Mouse (Mus musculus): ENCODE data around the gene March1. TPM values are rescaled to one million over a fixed set of nuclear protein-coding genes. Genes with fewer than 3 reads are reported as not detected.
A peak's percentile ranks its signal among the peaks of the same experiment; 100 is the strongest.

The March1 gene
- total and polyA plus RNA-seq, 2 experiments: 0.44 to 4.4 TPM

- WGBS: 76% methylated on average over 1 of the region's 1 CpGs
- no peaks in the 10 kb centered on the region for H3K27me3 ChIP-seq (ENCODE audit: control insufficient read depth, insufficient read depth, low read length)
- DNase-seq (ENCODE audit: extremely low read depth, low read depth, low spot score): peak; percentile 3
- H3K9ac ChIP-seq (ENCODE audit: low read depth, low read length): no peak overlapping the region
- no peak for TF ChIP-seq POLR2A (IDR thresholded peaks at IDR 0.05; ENCODE audit: extremely low read depth, insufficient read depth, low read length)
- no peak for TF ChIP-seq CTCF (IDR thresholded peaks at IDR 0.05; ENCODE audit: low read depth, low read length)
- H3K4me1 ChIP-seq (ENCODE audit: control insufficient read depth, insufficient read depth, low read length): no peaks in the 10 kb centered on the region
- H3K4me3 ChIP-seq (ENCODE audit: insufficient read depth, low read depth, low read length): no peak overlapping the region
- H3K27ac ChIP-seq (replicated peaks; ENCODE audit: insufficient read depth, low read depth, low read length): no peak overlapping the region
- H3K79me2 ChIP-seq (ENCODE audit: control insufficient read depth, insufficient read depth, low read length): no peaks in the 10 kb centered on the region
- H3K36me3 ChIP-seq (ENCODE audit: control insufficient read depth, insufficient read depth, low read length): no peaks in the 10 kb centered on the region
Observed at GRCm38 (mm10) chr8:66219974-66220373, 602.3 kb downstream of the March1 start.

GRCm38 (mm10) chr8:66229931-66230330, 612.2 kb downstream of the March1 start:
- WGBS: 78% methylated on average over 2 of the region's 2 CpGs
- DNase-seq (ENCODE audit: extremely low read depth, low read depth, low spot score): no peak
- H3K4me1 ChIP-seq (ENCODE audit: control insufficient read depth, insufficient read depth, low read length): no peaks in the 10 kb centered on the region
- no peak overlapping the region for H3K9ac ChIP-seq (ENCODE audit: low read depth, low read length)
- no peak overlapping the region for H3K4me3 ChIP-seq (ENCODE audit: insufficient read depth, low read depth, low read length)
- no peaks in the 10 kb centered on the region for H3K79me2 ChIP-seq (ENCODE audit: control insufficient read depth, insufficient read depth, low read length)
- no peak overlapping the region for H3K27ac ChIP-seq (replicated peaks; ENCODE audit: insufficient read depth, low read depth, low read length)
- no peaks in the 10 kb centered on the region for H3K27me3 ChIP-seq (ENCODE audit: control insufficient read depth, insufficient read depth, low read length)
- H3K36me3 ChIP-seq (ENCODE audit: control insufficient read depth, insufficient read depth, low read length): no peaks in the 10 kb centered on the region
- no peak for TF ChIP-seq CTCF (IDR thresholded peaks at IDR 0.05; ENCODE audit: low read depth, low read length)
- TF ChIP-seq POLR2A (IDR thresholded peaks at IDR 0.05; ENCODE audit: extremely low read depth, insufficient read depth, low read length): no peak

GRCm38 (mm10) chr8:66269546-66269945, 651.8 kb downstream of the March1 start:
- H3K27ac ChIP-seq (replicated peaks; ENCODE audit: insufficient read depth, low read depth, low read length): no peak overlapping the region

GRCm38 (mm10) chr8:66270116-66270515, 652.4 kb downstream of the March1 start:
- no peaks in the 10 kb centered on the region for H3K4me1 ChIP-seq (ENCODE audit: control insufficient read depth, insufficient read depth, low read length)
- no peak overlapping the region for H3K9ac ChIP-seq (ENCODE audit: low read depth, low read length)
- no peaks in the 10 kb centered on the region for H3K36me3 ChIP-seq (ENCODE audit: control insufficient read depth, insufficient read depth, low read length)
- no peak overlapping the region for H3K4me3 ChIP-seq (ENCODE audit: insufficient read depth, low read depth, low read length)
- WGBS: 78% methylated on average over 2 of the region's 2 CpGs
- H3K79me2 ChIP-seq (ENCODE audit: control insufficient read depth, insufficient read depth, low read length): no peaks in the 10 kb centered on the region
- TF ChIP-seq POLR2A (IDR thresholded peaks at IDR 0.05; ENCODE audit: extremely low read depth, insufficient read depth, low read length) (no peak), CTCF (IDR thresholded peaks at IDR 0.05; ENCODE audit: low read depth, low read length) (no peak)
- H3K27me3 ChIP-seq (ENCODE audit: control insufficient read depth, insufficient read depth, low read length): no peaks in the 10 kb centered on the region
- no peak overlapping the region for H3K27ac ChIP-seq (replicated peaks; ENCODE audit: insufficient read depth, low read depth, low read length)
- no peak for DNase-seq (ENCODE audit: extremely low read depth, low read depth, low spot score)

More at GRCm38 (mm10) chr8:66269546-66269945, 651.8 kb downstream of the March1 start:
- TF ChIP-seq CTCF (IDR thresholded peaks at IDR 0.05; ENCODE audit: low read depth, low read length) (no peak), POLR2A (IDR thresholded peaks at IDR 0.05; ENCODE audit: extremely low read depth, insufficient read depth, low read length) (no peak)
- Histone ChIP-seq H3K36me3 (ENCODE audit: control insufficient read depth, insufficient read depth, low read length) (no peaks in the 10 kb centered on the region), H3K79me2 (ENCODE audit: control insufficient read depth, insufficient read depth, low read length) (no peaks in the 10 kb centered on the region), H3K4me1 (ENCODE audit: control insufficient read depth, insufficient read depth, low read length) (no peaks in the 10 kb centered on the region), H3K9ac (ENCODE audit: low read depth, low read length) (no peak overlapping the region), H3K27me3 (ENCODE audit: control insufficient read depth, insufficient read depth, low read length) (no peaks in the 10 kb centered on the region), H3K4me3 (ENCODE audit: insufficient read depth, low read depth, low read length) (no peak overlapping the region)
- 60% methylated on average over 4 of the region's 4 CpGs for WGBS
- DNase-seq (ENCODE audit: extremely low read depth, low read depth, low spot score): no peak

GRCm38 (mm10) chr8:66317824-66318223, 700.1 kb downstream of the March1 start:
- Histone ChIP-seq H3K4me3 (ENCODE audit: insufficient read depth, low read depth, low read length) (no peak overlapping the region), H3K27me3 (ENCODE audit: control insufficient read depth, insufficient read depth, low read length) (no peaks in the 10 kb centered on the region), H3K9ac (ENCODE audit: low read depth, low read length) (no peak overlapping the region), H3K79me2 (ENCODE audit: control insufficient read depth, insufficient read depth, low read length) (no peaks in the 10 kb centered on the region), H3K27ac (replicated peaks; ENCODE audit: insufficient read depth, low read depth, low read length) (no peak overlapping the region), H3K4me1 (ENCODE audit: control insufficient read depth, insufficient read depth, low read length) (no peaks in the 10 kb centered on the region), H3K36me3 (ENCODE audit: control insufficient read depth, insufficient read depth, low read length) (no peaks in the 10 kb centered on the region)
- no peak for DNase-seq (ENCODE audit: extremely low read depth, low read depth, low spot score)
- WGBS: 92% methylated on average over 7 of the region's 7 CpGs
- TF ChIP-seq CTCF (IDR thresholded peaks at IDR 0.05; ENCODE audit: low read depth, low read length): no peak
- TF ChIP-seq POLR2A (IDR thresholded peaks at IDR 0.05; ENCODE audit: extremely low read depth, insufficient read depth, low read length): no peak

DNA sequence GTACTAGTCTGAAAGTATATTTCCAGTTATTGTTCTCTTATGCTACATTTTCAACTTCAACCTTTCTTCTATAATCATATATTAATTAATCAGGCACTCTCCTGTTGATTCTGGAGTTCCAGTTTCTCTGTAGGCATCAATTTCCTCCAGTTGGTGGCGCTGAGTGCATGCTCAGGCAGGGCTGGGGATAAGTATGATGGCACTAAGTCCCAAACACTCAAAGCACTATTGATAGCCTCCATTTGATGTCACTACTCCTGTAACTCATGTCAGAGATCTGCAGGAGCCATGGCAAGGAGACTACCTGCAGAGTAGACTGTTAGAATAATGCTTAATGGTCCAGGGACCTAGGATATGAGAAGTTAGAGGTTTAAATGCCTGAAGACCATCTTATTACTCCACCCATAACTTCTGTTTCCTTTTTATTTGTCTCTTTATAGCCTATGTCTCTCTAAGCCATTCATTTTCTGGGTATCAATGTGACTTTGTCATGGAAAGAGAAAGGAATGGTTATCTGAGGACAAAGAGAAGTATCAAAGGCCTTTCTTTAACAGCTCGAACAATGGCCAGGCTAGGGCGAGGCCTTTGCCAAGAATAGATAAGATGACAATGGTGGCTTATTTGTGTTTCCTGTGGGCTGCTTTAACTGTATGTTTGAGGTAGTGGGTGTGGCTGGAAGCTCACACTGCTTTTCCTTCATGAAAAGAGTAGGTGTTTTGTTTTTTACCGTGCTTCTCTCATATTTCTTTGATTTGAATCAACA, 705.5 kb downstream of the March1 start:
- Histone ChIP-seq H3K36me3 (ENCODE audit: control insufficient read depth, insufficient read depth, low read length) (no peaks in the 10 kb centered on the region), H3K4me1 (ENCODE audit: control insufficient read depth, insufficient read depth, low read length) (no peaks in the 10 kb centered on the region), H3K4me3 (ENCODE audit: insufficient read depth, low read depth, low read length) (no peak overlapping the region), H3K27ac (replicated peaks; ENCODE audit: insufficient read depth, low read depth, low read length) (no peak overlapping the region), H3K79me2 (ENCODE audit: control insufficient read depth, insufficient read depth, low read length) (no peaks in the 10 kb centered on the region), H3K27me3 (ENCODE audit: control insufficient read depth, insufficient read depth, low read length) (no peaks in the 10 kb centered on the region), H3K9ac (ENCODE audit: low read depth, low read length) (no peak overlapping the region)
- TF ChIP-seq CTCF (IDR thresholded peaks at IDR 0.05; ENCODE audit: low read depth, low read length) (peak; percentile 63), POLR2A (IDR thresholded peaks at IDR 0.05; ENCODE audit: extremely low read depth, insufficient read depth, low read length) (no peak)
- DNase-seq (ENCODE audit: extremely low read depth, low read depth, low spot score): peak; percentile 28
- WGBS: 57% methylated on average over 4 of the region's 4 CpGs

Measured in liver, adult 2 months (tissue).